Mouse (Mus musculus): ENCODE measurements at regions not wholly inside any gene's neighbourhood (a gene's known extent, or its start where the extent isn't known, plus 50 kb on each side); places are given as distances from the start of the nearest gene placed in this dataset.

DNA sequence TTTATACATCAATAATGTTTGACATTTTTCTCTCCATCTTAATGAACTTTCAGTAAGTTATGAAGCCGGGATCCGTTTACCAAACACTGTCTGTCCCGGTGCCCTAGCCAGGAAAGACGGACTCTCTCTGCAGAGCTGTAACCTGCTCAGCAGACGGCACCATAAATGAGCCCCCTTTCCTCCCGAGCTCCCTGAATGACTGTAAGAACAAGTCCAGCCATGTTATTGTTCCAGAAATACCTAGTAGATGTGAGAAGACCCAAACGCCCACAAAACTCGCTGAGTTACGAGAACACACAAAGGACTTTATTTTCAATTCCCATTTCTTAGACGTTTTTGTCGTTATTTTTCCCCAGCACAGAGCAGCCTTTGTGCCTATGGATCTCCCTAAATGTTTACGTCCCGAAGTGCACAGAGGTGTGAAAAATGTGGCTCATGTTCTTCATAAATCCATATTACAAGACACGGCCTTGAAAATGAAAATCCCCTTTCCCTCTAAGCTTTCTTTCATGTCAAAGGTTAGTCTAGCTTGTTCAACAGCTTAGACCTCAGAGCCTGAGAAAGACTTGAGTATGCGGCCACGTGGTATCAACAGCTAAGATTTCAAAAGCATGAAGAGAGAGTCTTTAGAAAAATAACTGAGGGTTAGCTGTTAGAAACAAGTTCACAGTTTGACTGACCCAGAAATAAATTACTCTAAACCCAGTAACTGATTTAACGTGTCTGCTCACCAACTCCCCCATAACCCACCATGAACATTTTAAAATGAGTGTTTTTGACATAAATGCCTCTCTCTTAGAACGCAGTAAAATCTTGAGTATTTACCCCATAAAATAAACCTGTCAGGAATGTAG, 125.8 kb upstream of the Intu start:
- in situ Hi-C loops (cut with MboI; ENCODE audit: low pct_ligation_motif_present, low pct_unique_long_range_greater_than_20kb, low sequenced_read_pairs) (loop anchor here (25.0 kb wide), 1 partner anchor 1518 kb away; the partner anchor contains the start of gene Fat4), dilution Hi-C loops (cut with MboI; ENCODE audit: extremely low pct_ligation_motif_present, extremely low pct_unique_long_range_greater_than_20kb, low sequenced_read_pairs) (no loop called here)
- H3K4me3 ChIP-seq (replicated peaks in 1 of 3; ENCODE audit: low read depth in 2 of 3, low read length in 2 of 3, poor library complexity in 1 of 3), result no peak overlapping the region
- H3K36me3 ChIP-seq (replicated peaks in 1 of 2; ENCODE audit: control insufficient read depth in 1 of 2, insufficient read depth in 1 of 2, low read length in 1 of 2), result no peaks in the 10 kb centered on the region
- H3K9ac ChIP-seq (ENCODE audit: insufficient read depth, low read depth), result no peak overlapping the region
- DNase-seq (ENCODE audit: extremely low read depth), result no peak
- H3K27ac ChIP-seq (ENCODE audit: insufficient read depth, low read depth), result no peak overlapping the region
- H3K9me3 ChIP-seq (replicated peaks; ENCODE audit: low read length), result no peaks in the 10 kb centered on the region
- no peaks in the 10 kb centered on the region for H3K79me2 ChIP-seq (replicated peaks; ENCODE audit: control insufficient read depth, extremely low read depth, insufficient read depth, poor library complexity, severe bottlenecking)
- peaks cover 18 to 21% of the 10 kb centered on the region in 2 experiments for H3K4me1 ChIP-seq (ENCODE audit: control insufficient read depth in 1 of 2, insufficient read depth in 2 of 2)
- no peak for TF ChIP-seq ZMIZ1 (IDR thresholded peaks at IDR 0.05; ENCODE audit: low read depth, low read length)
- TF ChIP-seq IRF4 (IDR thresholded peaks at IDR 0.05; ENCODE audit: low read depth, low read length), result peak; percentile 86
- TF ChIP-seq MAX (IDR thresholded peaks at IDR 0.05; ENCODE audit: low read length), result peak; percentile 84; the same call in 1 of the 2 replicates
- TF ChIP-seq JUND (conservative IDR thresholded peaks at IDR 0.05; ENCODE audit: low read depth, low read length), result 0 out of 2 replicates have a peak, but pooled peaks have one; percentile 6
- TF ChIP-seq JUN (IDR thresholded peaks at IDR 0.05; ENCODE audit: insufficient read depth, low read depth, low read length), result no peak; the same call in 1 of the 2 replicates
- no peak for TF ChIP-seq NRF1 (IDR thresholded peaks at IDR 0.05; ENCODE audit: low read depth, low read length)
- TF ChIP-seq CHD2 (IDR thresholded peaks at IDR 0.05; ENCODE audit: low read length), result no peak
- TF ChIP-seq MEF2A (IDR thresholded peaks at IDR 0.05; ENCODE audit: borderline replicate concordance, low read depth, low read length), result peak; percentile 84
- 0 out of 2 replicates have a peak, but pooled peaks have one; percentile 20 for TF ChIP-seq USF2 (conservative IDR thresholded peaks at IDR 0.05; ENCODE audit: low read depth, low read length)
- peak; percentile 69; the same call in 1 of the 2 replicates for TF ChIP-seq EP300 (IDR thresholded peaks at IDR 0.05; ENCODE audit: low read length)
- TF ChIP-seq POLR2AphosphoS2 (IDR thresholded peaks at IDR 0.05; ENCODE audit: low read depth, low read length), result no peak
- TF ChIP-seq MYC (IDR thresholded peaks at IDR 0.05; ENCODE audit: low read depth, low read length), result peak; percentile 58; the same call in 1 of the 2 replicates
- TF ChIP-seq CHD1 (IDR thresholded peaks at IDR 0.05; ENCODE audit: low read depth, low read length), result peak; percentile 83; the same call in 1 of the 2 replicates
- no peak for TF ChIP-seq GABPA (IDR thresholded peaks at IDR 0.05; ENCODE audit: insufficient replicate concordance, low read depth, low read length)
- H3K27me3 ChIP-seq (replicated peaks), result no peaks in the 10 kb centered on the region
- H3K4me2 ChIP-seq (ENCODE audit: insufficient read depth, low read depth, poor library complexity, severe bottlenecking), result peak overlapping the region; percentile 48; the same call in 1 of the 2 replicates

GRCm38 (mm10) chr3:40405949-40406236, 125.2 kb upstream of the Intu start:
- H3K9me3 ChIP-seq (replicated peaks; ENCODE audit: low read length), result no peaks in the 10 kb centered on the region

More at GRCm38 (mm10) chr3:40405949-40406236, 125.2 kb upstream of the Intu start:
- dilution Hi-C loops (cut with MboI; ENCODE audit: extremely low pct_ligation_motif_present, extremely low pct_unique_long_range_greater_than_20kb, low sequenced_read_pairs) (no loop called here), in situ Hi-C loops (cut with MboI; ENCODE audit: low pct_ligation_motif_present, low pct_unique_long_range_greater_than_20kb, low sequenced_read_pairs) (loop anchor here (25.0 kb wide), 1 partner anchor 1519 kb away; the partner anchor contains the start of gene Fat4)
- no peak overlapping the region for H3K4me3 ChIP-seq (replicated peaks in 1 of 3; ENCODE audit: low read depth in 2 of 3, low read length in 2 of 3, poor library complexity in 1 of 3)
- no peak overlapping the region for H3K4me2 ChIP-seq (ENCODE audit: insufficient read depth, low read depth, poor library complexity, severe bottlenecking)
- H3K27me3 ChIP-seq (replicated peaks), result no peaks in the 10 kb centered on the region
- H3K4me1 ChIP-seq (ENCODE audit: control insufficient read depth in 1 of 2, insufficient read depth in 2 of 2), result peaks cover 18 to 21% of the 10 kb centered on the region in 2 experiments
- H3K27ac ChIP-seq (ENCODE audit: insufficient read depth, low read depth), result no peak overlapping the region
- no peaks in the 10 kb centered on the region for H3K36me3 ChIP-seq (replicated peaks in 1 of 2; ENCODE audit: control insufficient read depth in 1 of 2, insufficient read depth in 1 of 2, low read length in 1 of 2)
- no peaks in the 10 kb centered on the region for H3K79me2 ChIP-seq (replicated peaks; ENCODE audit: control insufficient read depth, extremely low read depth, insufficient read depth, poor library complexity, severe bottlenecking)
- H3K9ac ChIP-seq (ENCODE audit: insufficient read depth, low read depth), result no peak overlapping the region
- DNase-seq (ENCODE audit: extremely low read depth), result no peak
- no peak for TF ChIP-seq ZKSCAN1 (IDR thresholded peaks at IDR 0.05; ENCODE audit: borderline replicate concordance, low read depth, low read length)
- no peak for TF ChIP-seq CHD1 (IDR thresholded peaks at IDR 0.05; ENCODE audit: low read depth, low read length)
- TF ChIP-seq NELFE (IDR thresholded peaks at IDR 0.05; ENCODE audit: low read depth, low read length), result no peak
- no peak for TF ChIP-seq NRF1 (IDR thresholded peaks at IDR 0.05; ENCODE audit: low read depth, low read length)
- no peak for TF ChIP-seq MXI1 (IDR thresholded peaks at IDR 0.05; ENCODE audit: low read depth, low read length)
- no peak for TF ChIP-seq BHLHE40 (IDR thresholded peaks at IDR 0.05; ENCODE audit: low read depth, low read length)
- TF ChIP-seq RCOR1 (conservative IDR thresholded peaks at IDR 0.05; ENCODE audit: low read depth, low read length), result no peak
- TF ChIP-seq TBP (conservative IDR thresholded peaks at IDR 0.05; ENCODE audit: low read depth, low read length), result no peak
- TF ChIP-seq JUN (IDR thresholded peaks at IDR 0.05; ENCODE audit: insufficient read depth, low read depth, low read length), result no peak
- TF ChIP-seq CTCF (conservative IDR thresholded peaks at IDR 0.05 in 1 of 2, IDR thresholded peaks at IDR 0.05 in 1 of 2; ENCODE audit: low read depth in 2 of 2, low read length in 2 of 2), result no peak
- no peak for TF ChIP-seq PAX5 (IDR thresholded peaks at IDR 0.05; ENCODE audit: low read length)
- no peak for TF ChIP-seq USF1 (IDR thresholded peaks at IDR 0.05; ENCODE audit: low read depth, low read length)
- no peak for TF ChIP-seq UBTF (IDR thresholded peaks at IDR 0.05; ENCODE audit: low read depth, low read length)
- no peak for TF ChIP-seq MAFK (IDR thresholded peaks at IDR 0.05; ENCODE audit: insufficient replicate concordance, low read length)
- TF ChIP-seq E2F4 (IDR thresholded peaks at IDR 0.05; ENCODE audit: insufficient replicate concordance, low read depth, low read length), result no peak
- TF ChIP-seq MAX (IDR thresholded peaks at IDR 0.05; ENCODE audit: low read length), result no peak
- TF ChIP-seq ZC3H11A (IDR thresholded peaks at IDR 0.05; ENCODE audit: low read depth, low read length), result no peak
- no peak for TF ChIP-seq USF2 (conservative IDR thresholded peaks at IDR 0.05; ENCODE audit: low read depth, low read length)
